Comparison of ENCODE assay signal across 24 mouse cellular contexts in genomic region chr9:32097123-32097522, GRCm38 (mm10). TPM values are rescaled to one million over a fixed set of nuclear protein-coding genes. Genes with fewer than 3 reads are reported as not detected.
DNase-seq lines count a peak whose midpoint lies in the region; ATAC-seq and TF ChIP-seq lines count a peak whose summit lies in the region.
"Had no signal": no experiment of that assay in that cellular context is flagged by ENCODE, and none has a peak within 500 bp of the region (broad histone marks: within the 10 kb centered on the region; RNA-seq: fewer than 3 reads in every experiment).

No protein-coding gene starts in this region.

- H3K27ac ChIP-seq in heart, embryonic 14.5 days (replicated peaks in 1 of 2; ENCODE audit: control insufficient read depth in 1 of 2, insufficient read depth in 1 of 2, low read depth in 2 of 2, low read length in 2 of 2): no peak overlapping the region
- peak overlapping the region; percentile 88; the same call in 1 of the 2 replicates for H3K27ac ChIP-seq in liver, embryonic 15.5 days (replicated peaks)
- no peak overlapping the region for H3K27ac ChIP-seq in liver, postnatal 0 days (ENCODE audit: low read depth)
- H3K27ac ChIP-seq: forebrain, embryonic 15.5 days; hindbrain, embryonic 12.5 days; hindbrain, postnatal 0 days; intestine, embryonic 15.5 days; layer of hippocampus, adult 2 months; left cerebral cortex, adult 2 months; limb, embryonic 12.5 days; midbrain, embryonic 12.5 days; neural tube, embryonic 13.5 days had no signal

- no peak for TF ChIP-seq CTCF in liver, postnatal 0 days (IDR thresholded peaks at IDR 0.05; ENCODE audit: low read depth)

- no peak overlapping the region; the same call in 1 of the 2 replicates for H3K9ac ChIP-seq in heart, embryonic 14.5 days (ENCODE audit: low read length)
- H3K9ac ChIP-seq in liver, embryonic 15.5 days: no peak overlapping the region
- H3K9ac ChIP-seq in liver, postnatal 0 days (replicated peaks): no peak overlapping the region
- H3K9ac ChIP-seq: forebrain, embryonic 15.5 days; hindbrain, embryonic 12.5 days; intestine, embryonic 15.5 days; kidney, embryonic 15.5 days; limb, embryonic 12.5 days; midbrain, embryonic 12.5 days; neural tube, embryonic 13.5 days had no signal

- 0 out of 2 replicates have a peak, but pooled peaks have one; percentile 56 for ATAC-seq in frontal cortex, adult (ENCODE audit: low TSS enrichment)
- ATAC-seq in heart, embryonic 14.5 days (ENCODE audit: insufficient number of reproducible peaks, insufficient read depth, low FRiP score, low read depth): no peak
- ATAC-seq in liver, embryonic 15.5 days (ENCODE audit: insufficient read depth): no peak
- ATAC-seq in liver, postnatal 0 days: no peak
- ATAC-seq: forebrain, embryonic 15.5 days; hindbrain, postnatal 0 days; intestine, embryonic 15.5 days had no signal

- WGBS in heart, embryonic 14.5 days: 49% methylated on average over 4 of the region's 4 CpGs
- WGBS in liver, embryonic 15.5 days (ENCODE audit: insufficient replicate concordance): 72% methylated on average over 4 of the region's 4 CpGs
- WGBS in liver, postnatal 0 days (ENCODE audit: insufficient replicate concordance): 79% methylated on average over 4 of the region's 4 CpGs

- H3K9me3 ChIP-seq in heart, embryonic 14.5 days (ENCODE audit: control insufficient read depth, low read length): no peaks in the 10 kb centered on the region
- H3K9me3 ChIP-seq in liver, embryonic 15.5 days (replicated peaks): no peaks in the 10 kb centered on the region
- H3K9me3 ChIP-seq in liver, postnatal 0 days (ENCODE audit: low read length): no peaks in the 10 kb centered on the region
- H3K9me3 ChIP-seq: forebrain, embryonic 15.5 days; hindbrain, embryonic 12.5 days; intestine, embryonic 15.5 days; kidney, embryonic 15.5 days; limb, embryonic 12.5 days; midbrain, embryonic 12.5 days; neural tube, embryonic 13.5 days had no signal

- H3K36me3 ChIP-seq in heart, embryonic 14.5 days (ENCODE audit: control insufficient read depth, insufficient read depth, low read length): no peaks in the 10 kb centered on the region
- no peaks in the 10 kb centered on the region for H3K36me3 ChIP-seq in liver, embryonic 15.5 days (replicated peaks)
- H3K36me3 ChIP-seq in liver, postnatal 0 days (replicated peaks; ENCODE audit: insufficient read depth, low read length): no peaks in the 10 kb centered on the region
- H3K36me3 ChIP-seq: forebrain, embryonic 15.5 days; hindbrain, embryonic 12.5 days; intestine, embryonic 15.5 days; kidney, embryonic 15.5 days; limb, embryonic 12.5 days; midbrain, embryonic 12.5 days; neural tube, embryonic 13.5 days had no signal

- DNase-seq in frontal cortex, postnatal 14 days (ENCODE audit: low spot score in 2 of 2): no peak
- DNase-seq in heart, adult 11 months: no peak
- no peak for DNase-seq in liver, postnatal 0 days
- DNase-seq in Muller cell, postnatal 12 days (ENCODE audit: inconsistent ontology term): peak; percentile 34
- DNase-seq: adrenal gland, adult 8-10 months; cerebellum, adult 2 months; cerebellum, postnatal 14 days; heart, postnatal 10 days; lung, postnatal 36 days; right cerebral cortex, postnatal 4 days; thymus, postnatal 4 days had no signal

- no peak overlapping the region for H3K4me3 ChIP-seq in heart, embryonic 14.5 days (ENCODE audit: control insufficient read depth in 1 of 2, insufficient read depth in 1 of 2, low read depth in 1 of 2, low read length in 2 of 2)
- H3K4me3 ChIP-seq in liver, embryonic 15.5 days (replicated peaks): no peak overlapping the region
- no peak overlapping the region for H3K4me3 ChIP-seq in liver, postnatal 0 days (ENCODE audit: low read depth, low read length)
- H3K4me3 ChIP-seq: forebrain, embryonic 15.5 days; hindbrain, embryonic 12.5 days; intestine, embryonic 15.5 days; kidney, embryonic 15.5 days; layer of hippocampus, adult 2 months; left cerebral cortex, adult 2 months; limb, embryonic 12.5 days; midbrain, embryonic 12.5 days; neural tube, embryonic 13.5 days had no signal

- peaks cover 16 to 43% of the 10 kb centered on the region in 2 experiments for H3K4me1 ChIP-seq in heart, embryonic 14.5 days (ENCODE audit: control insufficient read depth in 2 of 2, insufficient read depth in 2 of 2, low read length in 2 of 2)
- H3K4me1 ChIP-seq in liver, embryonic 15.5 days (replicated peaks): peaks cover 59% of the 10 kb centered on the region
- H3K4me1 ChIP-seq in liver, postnatal 0 days (ENCODE audit: insufficient read depth): peaks cover 3% of the 10 kb centered on the region; the same call in 1 of the 2 replicates

- 0 out of 2 replicates have a peak overlapping the region, but pooled peaks have one; percentile 14 for H3K4me2 ChIP-seq in heart, embryonic 14.5 days (ENCODE audit: low read length)
- H3K4me2 ChIP-seq in liver, embryonic 15.5 days: no peak overlapping the region
- H3K4me2 ChIP-seq in liver, postnatal 0 days (ENCODE audit: low read depth, low read length): no peak overlapping the region
- H3K4me2 ChIP-seq: forebrain, embryonic 15.5 days; hindbrain, embryonic 12.5 days; intestine, embryonic 15.5 days; kidney, embryonic 15.5 days; limb, embryonic 12.5 days; midbrain, embryonic 12.5 days; neural tube, embryonic 13.5 days had no signal

- no peak for TF ChIP-seq EP300 in liver, postnatal 0 days (IDR thresholded peaks at IDR 0.05; ENCODE audit: low read depth)

- no peaks in the 10 kb centered on the region for H3K27me3 ChIP-seq in heart, embryonic 14.5 days (ENCODE audit: control insufficient read depth, insufficient read depth, low read length)
- no peaks in the 10 kb centered on the region for H3K27me3 ChIP-seq in liver, embryonic 15.5 days
- H3K27me3 ChIP-seq in liver, postnatal 0 days (ENCODE audit: insufficient read depth, low read length): no peaks in the 10 kb centered on the region
- H3K27me3 ChIP-seq: forebrain, embryonic 15.5 days; hindbrain, embryonic 12.5 days; intestine, embryonic 15.5 days; kidney, embryonic 15.5 days; limb, embryonic 12.5 days; midbrain, embryonic 12.5 days; neural tube, embryonic 13.5 days had no signal

RNA-seq across cellular contexts. Expression of gene Arhgap32, which starts 18.8 kb away (rescaled TPM):
- polyA plus RNA-seq in heart, embryonic 14.5 days (2014; fragmentation: Nextera tagmentation; extraction: Ambion mirVana): 4.0 and 4.1 TPM in 2 replicates
- 0.40 and 0.51 TPM in 2 replicates for polyA plus RNA-seq in liver, embryonic 15.5 days (2015; fragmentation: Nextera tagmentation; extraction: Ambion mirVana)
- 0.25 and 0.63 TPM in 2 replicates for polyA plus RNA-seq in liver, postnatal 0 days (2015; fragmentation: Nextera tagmentation; extraction: Ambion mirVana)
